Mouse (Mus musculus) adrenal gland, postnatal 36 days (tissue): ENCODE data around the gene Nfatc2. TPM values are rescaled to one million over a fixed set of nuclear protein-coding genes. Genes with fewer than 3 reads are reported as not detected.
A peak's percentile ranks its signal among the peaks of the same experiment; 100 is the strongest.

Experiments
- DNase-seq, 2 experiments: peaks; one replicate each; pipeline ENCODE4 v3.0.0; 2021; ENCODE audit warnings: mixed read lengths in 1 of 2
- total RNA-seq, 2 experiments: library from RNA; stranded (reverse); gene quantifications; 2 replicates each; pipeline ENCODE4 v1.2.3; 2021

Gene Nfatc2
- total RNA-seq, 2 experiments from 2014 or later, result 2.6 to 3.0 TPM

- peak in 1 of 2 experiments; percentile 46 for DNase-seq
Measured at GRCm38 (mm10) chr2:168532061-168532833, 69.2 kb downstream of the Nfatc2 start.

- DNase-seq, result no peak
Measured at GRCm38 (mm10) chr2:168528551-168528950, 72.9 kb downstream of the Nfatc2 start.

- peak; percentile 11 to 29 for DNase-seq
Measured at GRCm38 (mm10) chr2:168527430-168527792, 74.0 kb downstream of the Nfatc2 start.

GRCm38 (mm10) chr2:168526547-168527429 lies 74.7 kb downstream of the Nfatc2 start:
- no peak for DNase-seq

- peak in 1 of 2 experiments; percentile 24 for DNase-seq
Measured at GRCm38 (mm10) chr2:168525391-168526154, 75.9 kb downstream of the Nfatc2 start.

GRCm38 (mm10) chr2:168524905-168525381 lies 76.5 kb downstream of the Nfatc2 start:
- peak; percentile 98 to 99 for DNase-seq

- DNase-seq, result peak in 1 of 2 experiments; percentile 33
Measured at GRCm38 (mm10) chr2:168522247-168522646, 79.2 kb downstream of the Nfatc2 start.

GRCm38 (mm10) chr2:168520771-168521170 lies 80.7 kb downstream of the Nfatc2 start:
- no peak for DNase-seq

- DNase-seq, result no peak
Measured at GRCm38 (mm10) chr2:168519589-168519988, 81.9 kb downstream of the Nfatc2 start.

GRCm38 (mm10) chr2:168518256-168518659 lies 83.2 kb downstream of the Nfatc2 start:
- peak; percentile 38 to 50 for DNase-seq

- DNase-seq, result no peak
Measured at GRCm38 (mm10) chr2:168517774-168518173, 83.7 kb downstream of the Nfatc2 start.

GRCm38 (mm10) chr2:168516717-168517116 lies 84.7 kb downstream of the Nfatc2 start:
- no peak for DNase-seq

GRCm38 (mm10) chr2:168515466-168515865 lies 86.0 kb downstream of the Nfatc2 start:
- no peak for DNase-seq

- DNase-seq, result no peak
Measured at GRCm38 (mm10) chr2:168514131-168514530, 87.3 kb downstream of the Nfatc2 start.

- no peak for DNase-seq
Measured at GRCm38 (mm10) chr2:168511529-168511928, 89.9 kb downstream of the Nfatc2 start.

- no peak for DNase-seq
Measured at GRCm38 (mm10) chr2:168508469-168509198, 92.8 kb downstream of the Nfatc2 start.

- DNase-seq, result peak; percentile 75 to 78
Measured at GRCm38 (mm10) chr2:168504431-168505182, 96.8 kb downstream of the Nfatc2 start.

- no peak for DNase-seq
Measured at GRCm38 (mm10) chr2:168503735-168504134, 97.7 kb downstream of the Nfatc2 start.

- no peak for DNase-seq
Measured at GRCm38 (mm10) chr2:168500750-168501149, 100.7 kb downstream of the Nfatc2 start.

- no peak for DNase-seq
Measured at GRCm38 (mm10) chr2:168500244-168500643, 101.2 kb downstream of the Nfatc2 start.

GRCm38 (mm10) chr2:168491791-168492190 lies 109.7 kb downstream of the Nfatc2 start:
- DNase-seq, result peak in 1 of 2 experiments; percentile 11
